Mouse (Mus musculus): Measurements from ENCODE around the gene Klhl24. TPM values are rescaled to one million over a fixed set of nuclear protein-coding genes. Genes with fewer than 3 reads are reported as not detected.
A peak's percentile ranks its signal among the peaks of the same experiment; 100 is the strongest.

The Klhl24 gene
- polyA plus RNA-seq, 1 experiment = 25.1 TPM

- Histone ChIP-seq H3K27me3 (ENCODE audit: control insufficient read depth, insufficient read depth, low read length) (no peaks in the 10 kb centered on the region), H3K36me3 (ENCODE audit: control insufficient read depth, insufficient read depth, low read length) (no peaks in the 10 kb centered on the region), H3K4me1 (replicated peaks; ENCODE audit: control insufficient read depth, insufficient read depth, low read length) (no peaks in the 10 kb centered on the region), H3K4me3 (ENCODE audit: control insufficient read depth, insufficient read depth, low read length) (no peak overlapping the region), H3K27ac (ENCODE audit: control insufficient read depth, insufficient read depth, low read length) (no peak overlapping the region)
- DNase-seq = no peak
- TF ChIP-seq CTCF (IDR thresholded peaks at IDR 0.05; ENCODE audit: borderline replicate concordance, control insufficient read depth, extremely low read depth, insufficient read depth, low read length, poor library complexity) (no peak), POLR2A (IDR thresholded peaks at IDR 0.05; ENCODE audit: control insufficient read depth, extremely low read depth, insufficient read depth, low read length, poor library complexity) (no peak)
- 60% methylated on average over 5 of the region's 5 CpGs for WGBS
Measured at GRCm38 (mm10) chr16:20085250-20085905, 12.0 kb upstream of the Klhl24 start.

- DNase-seq = no peak
- 97% methylated on average over 5 of the region's 5 CpGs for WGBS
- Histone ChIP-seq H3K27ac (ENCODE audit: control insufficient read depth, insufficient read depth, low read length) (no peak overlapping the region), H3K27me3 (ENCODE audit: control insufficient read depth, insufficient read depth, low read length) (no peaks in the 10 kb centered on the region), H3K4me3 (ENCODE audit: control insufficient read depth, insufficient read depth, low read length) (no peak overlapping the region), H3K36me3 (ENCODE audit: control insufficient read depth, insufficient read depth, low read length) (no peaks in the 10 kb centered on the region), H3K4me1 (replicated peaks; ENCODE audit: control insufficient read depth, insufficient read depth, low read length) (no peaks in the 10 kb centered on the region)
- TF ChIP-seq CTCF (IDR thresholded peaks at IDR 0.05; ENCODE audit: borderline replicate concordance, control insufficient read depth, extremely low read depth, insufficient read depth, low read length, poor library complexity) = no peak
- TF ChIP-seq POLR2A (IDR thresholded peaks at IDR 0.05; ENCODE audit: control insufficient read depth, extremely low read depth, insufficient read depth, low read length, poor library complexity) = no peak
Measured at GRCm38 (mm10) chr16:20086976-20087375, 10.4 kb upstream of the Klhl24 start.

DNA sequence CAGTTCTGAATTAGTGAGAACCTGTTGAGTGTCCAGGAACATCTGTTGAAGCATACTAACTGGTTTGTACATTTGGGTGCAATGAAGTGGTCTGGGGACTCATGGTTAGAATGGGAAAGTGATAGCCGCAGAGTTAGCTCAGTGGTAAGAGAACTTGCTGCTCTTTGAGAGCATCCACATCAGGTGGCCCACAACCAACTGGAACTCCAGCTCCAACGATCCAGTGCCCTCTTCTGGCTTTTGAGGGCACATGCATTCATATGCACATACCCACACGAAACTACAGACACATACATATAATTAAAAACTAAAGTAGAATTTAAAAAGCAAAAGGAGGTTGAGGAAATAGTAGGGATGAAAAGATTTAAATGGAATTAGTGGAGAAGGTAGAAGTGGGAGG lies 7.7 kb upstream of the Klhl24 start:
- H3K4me1 ChIP-seq (replicated peaks; ENCODE audit: control insufficient read depth, insufficient read depth, low read length) = no peaks in the 10 kb centered on the region
- no peak for DNase-seq
- no peaks in the 10 kb centered on the region for H3K36me3 ChIP-seq (ENCODE audit: control insufficient read depth, insufficient read depth, low read length)
- H3K4me3 ChIP-seq (ENCODE audit: control insufficient read depth, insufficient read depth, low read length) = no peak overlapping the region
- TF ChIP-seq CTCF (IDR thresholded peaks at IDR 0.05; ENCODE audit: borderline replicate concordance, control insufficient read depth, extremely low read depth, insufficient read depth, low read length, poor library complexity) (no peak), POLR2A (IDR thresholded peaks at IDR 0.05; ENCODE audit: control insufficient read depth, extremely low read depth, insufficient read depth, low read length, poor library complexity) (no peak)
- H3K27ac ChIP-seq (ENCODE audit: control insufficient read depth, insufficient read depth, low read length) = no peak overlapping the region
- no peaks in the 10 kb centered on the region for H3K27me3 ChIP-seq (ENCODE audit: control insufficient read depth, insufficient read depth, low read length)
- 95% methylated on average over 3 of the region's 3 CpGs for WGBS

- Histone ChIP-seq H3K4me1 (replicated peaks; ENCODE audit: control insufficient read depth, insufficient read depth, low read length) (no peaks in the 10 kb centered on the region), H3K36me3 (ENCODE audit: control insufficient read depth, insufficient read depth, low read length) (no peaks in the 10 kb centered on the region), H3K4me3 (ENCODE audit: control insufficient read depth, insufficient read depth, low read length) (no peak overlapping the region), H3K27ac (ENCODE audit: control insufficient read depth, insufficient read depth, low read length) (no peak overlapping the region), H3K27me3 (ENCODE audit: control insufficient read depth, insufficient read depth, low read length) (no peaks in the 10 kb centered on the region)
- WGBS = 71% methylated on average over 5 of the region's 5 CpGs
- DNase-seq = no peak
- TF ChIP-seq CTCF (IDR thresholded peaks at IDR 0.05; ENCODE audit: borderline replicate concordance, control insufficient read depth, extremely low read depth, insufficient read depth, low read length, poor library complexity) (no peak), POLR2A (IDR thresholded peaks at IDR 0.05; ENCODE audit: control insufficient read depth, extremely low read depth, insufficient read depth, low read length, poor library complexity) (no peak)
Measured at GRCm38 (mm10) chr16:20090921-20091575, 6.3 kb upstream of the Klhl24 start.

GRCm38 (mm10) chr16:20095966-20096365 lies 1.4 kb upstream of the Klhl24 start:
- Histone ChIP-seq H3K4me3 (ENCODE audit: control insufficient read depth, insufficient read depth, low read length) (no peak overlapping the region), H3K36me3 (ENCODE audit: control insufficient read depth, insufficient read depth, low read length) (no peaks in the 10 kb centered on the region), H3K27ac (ENCODE audit: control insufficient read depth, insufficient read depth, low read length) (no peak overlapping the region), H3K27me3 (ENCODE audit: control insufficient read depth, insufficient read depth, low read length) (no peaks in the 10 kb centered on the region), H3K4me1 (replicated peaks; ENCODE audit: control insufficient read depth, insufficient read depth, low read length) (no peaks in the 10 kb centered on the region)
- 87% methylated on average over 2 of the region's 2 CpGs for WGBS
- TF ChIP-seq POLR2A (IDR thresholded peaks at IDR 0.05; ENCODE audit: control insufficient read depth, extremely low read depth, insufficient read depth, low read length, poor library complexity) = no peak
- TF ChIP-seq CTCF (IDR thresholded peaks at IDR 0.05; ENCODE audit: borderline replicate concordance, control insufficient read depth, extremely low read depth, insufficient read depth, low read length, poor library complexity) = no peak
- DNase-seq = peak; percentile 21

DNA sequence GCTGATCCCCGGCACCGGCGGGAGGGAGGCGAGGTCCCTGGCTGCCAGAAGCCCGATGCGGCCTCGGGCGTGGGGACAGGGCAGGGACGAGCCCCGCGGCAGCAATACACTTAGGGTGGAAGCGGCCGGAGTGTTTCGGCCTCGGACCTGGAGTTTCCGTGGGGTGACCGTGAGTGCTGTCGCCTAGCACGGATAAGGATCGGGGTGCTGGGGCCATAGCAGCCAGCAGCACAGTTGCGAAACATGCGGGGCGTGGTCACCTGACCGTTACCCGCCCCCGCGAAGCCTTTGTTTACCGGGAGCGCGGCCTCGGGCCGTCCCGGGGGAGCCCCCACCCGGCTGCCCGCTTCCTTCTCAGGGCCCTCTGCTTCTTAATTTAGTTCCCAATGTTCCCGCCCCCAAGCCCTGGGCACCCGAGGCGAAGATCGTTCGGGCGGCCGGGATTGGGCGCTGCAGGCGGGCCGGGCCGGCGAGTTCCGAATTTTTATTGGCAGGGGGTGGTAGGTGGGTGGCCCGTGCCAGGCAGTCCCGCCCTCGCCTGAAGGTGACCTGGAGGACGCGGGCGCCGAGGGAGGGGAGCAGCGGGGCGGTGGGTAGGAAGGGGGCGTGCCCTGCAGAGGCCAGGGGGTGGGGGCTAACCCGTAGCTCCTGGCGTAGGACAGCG lies 501 bp downstream of the Klhl24 start:
- Histone ChIP-seq H3K4me1 (replicated peaks; ENCODE audit: control insufficient read depth, insufficient read depth, low read length) (no peaks in the 10 kb centered on the region), H3K27me3 (ENCODE audit: control insufficient read depth, insufficient read depth, low read length) (no peaks in the 10 kb centered on the region), H3K27ac (ENCODE audit: control insufficient read depth, insufficient read depth, low read length) (peak overlapping the region; percentile 79), H3K4me3 (ENCODE audit: control insufficient read depth, insufficient read depth, low read length) (peak overlapping the region; percentile 79), H3K36me3 (ENCODE audit: control insufficient read depth, insufficient read depth, low read length) (no peaks in the 10 kb centered on the region)
- DNase-seq = peak; percentile 93
- WGBS = under 1% methylated on average over 61 of the region's 61 CpGs
- TF ChIP-seq CTCF (IDR thresholded peaks at IDR 0.05; ENCODE audit: borderline replicate concordance, control insufficient read depth, extremely low read depth, insufficient read depth, low read length, poor library complexity) (no peak), POLR2A (IDR thresholded peaks at IDR 0.05; ENCODE audit: control insufficient read depth, extremely low read depth, insufficient read depth, low read length, poor library complexity) (no peak)

Data from thymus, adult 2 months (tissue).